Mouse (Mus musculus): ENCODE data around the gene Npw. TPM values are rescaled to one million over a fixed set of nuclear protein-coding genes. Genes with fewer than 3 reads are reported as not detected.
A peak's percentile ranks its signal among the peaks of the same experiment; 100 is the strongest.

Npw gene
- polyA plus RNA-seq, 1 experiment from 2014 or later = 0.75 TPM

DNA sequence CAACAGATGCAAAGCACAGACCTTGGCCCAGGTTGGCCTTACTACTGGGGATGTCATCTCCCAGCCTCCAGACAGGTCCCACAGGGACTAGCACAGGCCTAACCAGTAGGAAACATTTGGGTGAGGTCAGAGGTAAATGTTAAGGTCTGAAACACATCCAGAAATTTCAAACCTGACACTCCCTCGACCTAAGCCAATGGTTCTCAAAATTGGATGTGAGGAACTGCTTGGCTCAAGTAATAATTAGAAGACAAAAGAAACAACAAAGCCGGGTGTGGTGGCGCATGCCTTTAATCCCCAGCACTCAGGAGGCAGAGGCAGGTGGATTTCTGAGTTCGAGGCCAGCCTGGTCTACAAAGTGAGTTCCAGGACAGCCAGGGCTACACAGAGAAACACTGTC lies 11.9 kb downstream of the Npw start:
- Histone ChIP-seq H3K9me3 (ENCODE audit: control insufficient read depth, low read length) (no peaks in the 10 kb centered on the region), H3K27me3 (replicated peaks; ENCODE audit: control insufficient read depth, insufficient read depth, low read length) (no peaks in the 10 kb centered on the region), H3K4me1 (ENCODE audit: control insufficient read depth, insufficient read depth, low read depth, low read length) (peaks cover 13% of the 10 kb centered on the region), H3K4me3 (ENCODE audit: low read length) (no peak overlapping the region), H3K9ac (ENCODE audit: low read depth, low read length) (no peak overlapping the region), H3K36me3 (ENCODE audit: control insufficient read depth, insufficient read depth, low read length) (peaks cover 3% of the 10 kb centered on the region; the same call in 1 of the 2 replicates), H3K27ac (ENCODE audit: low read depth, low read length) (no peak overlapping the region), H3K4me2 (ENCODE audit: low read length) (no peak overlapping the region)
- 88% methylated on average over 4 of the region's 4 CpGs for WGBS
- ATAC-seq = no peak

DNA sequence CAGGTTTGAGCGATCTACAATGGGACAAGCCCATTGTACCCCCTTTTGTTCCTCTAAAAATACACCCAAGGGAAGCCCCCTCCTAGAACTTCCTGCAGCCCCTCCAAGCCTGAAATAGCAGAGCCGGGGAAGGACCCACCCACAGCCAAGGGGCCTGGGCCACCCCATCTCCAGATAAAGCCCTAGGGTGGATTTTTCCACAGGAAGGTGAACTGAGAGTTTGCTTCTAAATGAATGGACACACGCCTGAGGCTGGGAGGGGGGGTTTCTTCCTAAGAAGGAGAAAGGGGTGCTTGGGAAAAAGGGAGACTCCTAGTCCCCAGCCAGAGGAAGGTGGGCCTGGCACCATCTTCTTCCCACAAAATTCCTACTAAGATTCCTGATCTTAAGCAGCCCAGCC lies 12.3 kb downstream of the Npw start:
- no peak overlapping the region for H3K27ac ChIP-seq (ENCODE audit: low read depth, low read length)
- H3K27me3 ChIP-seq (replicated peaks; ENCODE audit: control insufficient read depth, insufficient read depth, low read length) = no peaks in the 10 kb centered on the region
- H3K9me3 ChIP-seq (ENCODE audit: control insufficient read depth, low read length) = no peaks in the 10 kb centered on the region
- H3K4me3 ChIP-seq (ENCODE audit: low read length) = no peak overlapping the region
- no peak overlapping the region for H3K4me2 ChIP-seq (ENCODE audit: low read length)
- 80% methylated on average over 3 of the region's 3 CpGs for WGBS
- H3K36me3 ChIP-seq (ENCODE audit: control insufficient read depth, insufficient read depth, low read length) = peaks cover 3% of the 10 kb centered on the region; the same call in 1 of the 2 replicates
- H3K4me1 ChIP-seq (ENCODE audit: control insufficient read depth, insufficient read depth, low read depth, low read length) = peaks cover 13% of the 10 kb centered on the region
- no peak overlapping the region for H3K9ac ChIP-seq (ENCODE audit: low read depth, low read length)
- no peak for ATAC-seq

DNA sequence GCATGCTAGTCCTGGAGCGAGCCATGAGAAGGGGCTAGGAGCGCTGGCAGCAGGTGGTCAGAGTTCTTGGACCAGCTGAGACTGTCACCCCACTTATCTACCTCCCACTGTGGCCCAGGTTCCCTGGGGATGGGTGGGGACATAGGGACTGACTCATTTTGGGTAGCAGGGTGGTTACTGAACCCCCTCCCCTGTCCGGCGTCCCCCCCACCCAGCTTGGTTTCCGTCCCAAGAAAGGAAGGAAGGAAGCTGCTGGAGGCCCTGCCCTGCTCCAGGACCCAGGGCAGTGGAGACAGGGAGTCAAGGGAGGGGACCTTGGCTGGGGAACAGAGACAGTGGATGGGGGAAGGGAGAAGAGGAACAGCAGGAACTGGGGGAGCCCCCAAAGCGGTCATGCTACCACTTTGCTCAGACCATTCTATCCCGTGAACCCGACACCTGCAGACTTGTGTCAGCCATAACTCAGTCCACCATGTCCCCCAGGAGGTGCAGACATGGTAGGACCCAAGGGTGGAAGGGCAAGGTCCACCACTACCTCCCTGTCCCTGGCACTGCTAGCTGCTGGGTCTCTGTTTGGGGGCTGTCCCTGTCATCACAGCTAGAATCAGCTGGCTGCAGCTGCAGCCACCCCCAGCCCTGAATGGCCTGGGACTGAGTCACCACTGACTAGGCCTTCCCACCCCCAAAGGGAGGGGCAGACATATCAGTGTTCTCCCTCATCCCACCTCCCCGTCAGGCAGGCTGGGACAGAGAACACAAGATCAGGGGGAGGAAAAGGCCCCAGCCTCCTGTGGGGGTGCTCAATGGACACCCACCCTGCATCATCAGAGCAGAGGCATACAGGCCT lies 13.2 kb downstream of the Npw start:
- Histone ChIP-seq H3K4me2 (ENCODE audit: low read length) (no peak overlapping the region), H3K9ac (ENCODE audit: low read depth, low read length) (no peak overlapping the region), H3K27me3 (replicated peaks; ENCODE audit: control insufficient read depth, insufficient read depth, low read length) (no peaks in the 10 kb centered on the region), H3K27ac (ENCODE audit: low read depth, low read length) (peak overlapping the region; percentile 59; the same call in 1 of the 2 replicates), H3K9me3 (ENCODE audit: control insufficient read depth, low read length) (no peaks in the 10 kb centered on the region), H3K4me1 (ENCODE audit: control insufficient read depth, insufficient read depth, low read depth, low read length) (peaks cover 8% of the 10 kb centered on the region), H3K4me3 (ENCODE audit: low read length) (no peak overlapping the region), H3K36me3 (ENCODE audit: control insufficient read depth, insufficient read depth, low read length) (peaks cover 3% of the 10 kb centered on the region; the same call in 1 of the 2 replicates)
- whole genome bisulfite sequencing = 85% methylated on average over 9 of the region's 9 CpGs
- ATAC-seq = no peak

- no peak overlapping the region for H3K4me2 ChIP-seq (ENCODE audit: low read length)
- WGBS = 58% methylated on average over 7 of the region's 7 CpGs
- ATAC-seq = no peak
- H3K9me3 ChIP-seq (ENCODE audit: control insufficient read depth, low read length) = no peaks in the 10 kb centered on the region
- 0 out of 2 replicates have a peak overlapping the region, but pooled peaks have one; percentile 6 for H3K27ac ChIP-seq (ENCODE audit: low read depth, low read length)
- H3K4me1 ChIP-seq (ENCODE audit: control insufficient read depth, insufficient read depth, low read depth, low read length) = peaks cover 3% of the 10 kb centered on the region; the same call in 1 of the 2 replicates
- H3K36me3 ChIP-seq (ENCODE audit: control insufficient read depth, insufficient read depth, low read length) = peaks cover 3% of the 10 kb centered on the region; the same call in 1 of the 2 replicates
- no peaks in the 10 kb centered on the region for H3K27me3 ChIP-seq (replicated peaks; ENCODE audit: control insufficient read depth, insufficient read depth, low read length)
- no peak overlapping the region for H3K9ac ChIP-seq (ENCODE audit: low read depth, low read length)
- no peak overlapping the region for H3K4me3 ChIP-seq (ENCODE audit: low read length)
Observed at GRCm38 (mm10) chr17:24644030-24644715, 14.1 kb downstream of the Npw start.

DNA sequence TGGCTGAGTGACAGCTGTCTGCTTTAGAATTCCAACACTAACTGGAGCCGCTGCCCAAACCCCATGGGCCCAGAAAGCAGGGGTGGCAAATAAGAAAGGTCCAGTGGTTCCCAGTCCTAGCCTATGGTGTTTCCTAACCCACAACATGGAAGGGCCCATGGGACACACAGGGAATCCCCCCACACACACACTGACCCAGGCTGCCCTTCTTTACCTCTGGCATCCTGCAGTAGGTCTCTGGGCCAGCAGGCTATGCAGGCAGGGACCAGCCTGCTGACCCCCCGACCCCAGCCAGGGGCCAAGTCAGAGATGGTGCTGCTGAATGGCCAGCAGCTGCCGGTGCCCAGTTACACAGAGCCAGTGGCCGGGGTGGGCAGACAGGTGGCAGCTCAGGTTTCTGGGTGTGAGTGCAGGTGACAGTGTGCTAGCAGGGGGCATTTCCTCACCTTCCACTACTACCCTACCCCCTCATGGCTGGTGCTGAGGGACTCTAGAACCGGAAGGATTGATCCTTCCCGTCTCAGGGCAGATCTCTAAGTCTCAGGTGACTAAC lies 15.4 kb downstream of the Npw start:
- H3K9me3 ChIP-seq (ENCODE audit: control insufficient read depth, low read length) = no peaks in the 10 kb centered on the region
- no peaks in the 10 kb centered on the region for H3K4me1 ChIP-seq (ENCODE audit: control insufficient read depth, insufficient read depth, low read depth, low read length)
- H3K9ac ChIP-seq (ENCODE audit: low read depth, low read length) = no peak overlapping the region
- no peaks in the 10 kb centered on the region for H3K27me3 ChIP-seq (replicated peaks; ENCODE audit: control insufficient read depth, insufficient read depth, low read length)
- ATAC-seq = no peak
- peaks cover 3% of the 10 kb centered on the region; the same call in 1 of the 2 replicates for H3K36me3 ChIP-seq (ENCODE audit: control insufficient read depth, insufficient read depth, low read length)
- 78% methylated on average over 6 of the region's 6 CpGs for WGBS
- no peak overlapping the region for H3K4me3 ChIP-seq (ENCODE audit: low read length)
- no peak overlapping the region for H3K4me2 ChIP-seq (ENCODE audit: low read length)
- no peak overlapping the region for H3K27ac ChIP-seq (ENCODE audit: low read depth, low read length)

DNA sequence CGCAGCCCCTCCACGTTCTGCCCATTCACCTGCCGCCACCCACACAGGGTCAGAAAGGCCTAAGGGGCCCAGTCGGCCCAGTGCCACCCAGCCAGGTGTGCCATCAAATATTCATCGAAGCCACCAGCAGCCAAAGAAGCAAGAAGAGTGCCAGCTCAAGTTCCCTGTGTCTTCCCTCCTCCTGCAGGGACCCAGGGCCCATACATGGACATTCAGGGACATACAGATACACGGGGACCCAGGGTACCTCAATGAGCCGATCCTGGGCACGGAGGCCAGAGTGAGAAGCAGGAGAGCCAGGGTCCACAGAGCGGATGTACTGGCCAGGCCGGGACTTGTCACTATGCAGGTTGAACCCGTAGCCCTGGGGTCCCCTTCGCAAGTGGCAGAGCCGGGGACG lies 16.3 kb downstream of the Npw start:
- Histone ChIP-seq H3K9me3 (ENCODE audit: control insufficient read depth, low read length) (no peaks in the 10 kb centered on the region), H3K9ac (ENCODE audit: low read depth, low read length) (no peak overlapping the region), H3K27ac (ENCODE audit: low read depth, low read length) (no peak overlapping the region), H3K27me3 (replicated peaks; ENCODE audit: control insufficient read depth, insufficient read depth, low read length) (no peaks in the 10 kb centered on the region), H3K36me3 (ENCODE audit: control insufficient read depth, insufficient read depth, low read length) (peaks cover 3% of the 10 kb centered on the region; the same call in 1 of the 2 replicates), H3K4me3 (ENCODE audit: low read length) (no peak overlapping the region), H3K4me1 (ENCODE audit: control insufficient read depth, insufficient read depth, low read depth, low read length) (no peaks in the 10 kb centered on the region), H3K4me2 (ENCODE audit: low read length) (no peak overlapping the region)
- WGBS = 95% methylated on average over 14 of the region's 14 CpGs
- no peak for ATAC-seq

GRCm38 (mm10) chr17:24640581-24640980 lies 17.7 kb downstream of the Npw start:
- no peak overlapping the region for H3K9ac ChIP-seq (ENCODE audit: low read depth, low read length)
- H3K36me3 ChIP-seq (ENCODE audit: control insufficient read depth, insufficient read depth, low read length) = peaks cover 3% of the 10 kb centered on the region; the same call in 1 of the 2 replicates
- no peaks in the 10 kb centered on the region for H3K9me3 ChIP-seq (ENCODE audit: control insufficient read depth, low read length)
- no peak for ATAC-seq
- H3K4me1 ChIP-seq (ENCODE audit: control insufficient read depth, insufficient read depth, low read depth, low read length) = no peaks in the 10 kb centered on the region
- WGBS = 96% methylated on average over 15 of the region's 15 CpGs
- no peak overlapping the region for H3K27ac ChIP-seq (ENCODE audit: low read depth, low read length)
- no peaks in the 10 kb centered on the region for H3K27me3 ChIP-seq (replicated peaks; ENCODE audit: control insufficient read depth, insufficient read depth, low read length)
- H3K4me3 ChIP-seq (ENCODE audit: low read length) = no peak overlapping the region
- no peak overlapping the region for H3K4me2 ChIP-seq (ENCODE audit: low read length)

DNA sequence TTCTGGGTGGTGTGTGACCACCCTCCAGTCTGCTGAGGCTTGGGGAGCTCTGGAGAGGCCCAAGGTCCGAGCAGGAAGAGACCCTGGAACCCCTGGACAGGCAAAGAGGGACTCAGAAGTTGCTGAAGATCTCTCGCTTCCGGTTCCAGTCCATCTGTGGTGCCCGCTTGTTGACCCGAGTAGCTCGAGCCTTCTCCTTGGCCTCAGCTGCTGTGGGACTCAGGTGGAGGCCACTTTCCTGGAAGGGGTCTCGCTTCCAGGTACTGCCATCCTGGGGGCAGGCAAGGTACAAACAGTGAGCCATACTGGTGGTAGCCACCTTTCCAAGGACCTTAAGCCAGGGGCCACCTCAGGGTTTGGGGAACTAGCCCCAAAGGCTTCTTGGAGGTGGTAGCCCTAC lies 18.1 kb downstream of the Npw start:
- Histone ChIP-seq H3K27me3 (replicated peaks; ENCODE audit: control insufficient read depth, insufficient read depth, low read length) (no peaks in the 10 kb centered on the region), H3K36me3 (ENCODE audit: control insufficient read depth, insufficient read depth, low read length) (peaks cover 3% of the 10 kb centered on the region; the same call in 1 of the 2 replicates), H3K9ac (ENCODE audit: low read depth, low read length) (no peak overlapping the region), H3K4me1 (ENCODE audit: control insufficient read depth, insufficient read depth, low read depth, low read length) (no peaks in the 10 kb centered on the region), H3K4me3 (ENCODE audit: low read length) (no peak overlapping the region), H3K27ac (ENCODE audit: low read depth, low read length) (no peak overlapping the region), H3K9me3 (ENCODE audit: control insufficient read depth, low read length) (no peaks in the 10 kb centered on the region), H3K4me2 (ENCODE audit: low read length) (no peak overlapping the region)
- ATAC-seq = no peak
- 84% methylated on average over 7 of the region's 7 CpGs for WGBS

- H3K36me3 ChIP-seq (ENCODE audit: control insufficient read depth, insufficient read depth, low read length) = peaks cover 3% of the 10 kb centered on the region; the same call in 1 of the 2 replicates
- H3K4me1 ChIP-seq (ENCODE audit: control insufficient read depth, insufficient read depth, low read depth, low read length) = no peaks in the 10 kb centered on the region
- no peak overlapping the region for H3K9ac ChIP-seq (ENCODE audit: low read depth, low read length)
- no peak for ATAC-seq
- no peaks in the 10 kb centered on the region for H3K27me3 ChIP-seq (replicated peaks; ENCODE audit: control insufficient read depth, insufficient read depth, low read length)
- no peak overlapping the region for H3K4me3 ChIP-seq (ENCODE audit: low read length)
- WGBS = 73% methylated on average over 5 of the region's 5 CpGs
- H3K27ac ChIP-seq (ENCODE audit: low read depth, low read length) = peak overlapping the region; percentile 44; the same call in 1 of the 2 replicates
- H3K9me3 ChIP-seq (ENCODE audit: control insufficient read depth, low read length) = no peaks in the 10 kb centered on the region
- no peak overlapping the region for H3K4me2 ChIP-seq (ENCODE audit: low read length)
Observed at GRCm38 (mm10) chr17:24639571-24639988, 18.7 kb downstream of the Npw start.

Measured in hindbrain, embryonic 16.5 days (tissue).